Mouse (Mus musculus) limb, embryonic 15.5 days (tissue): ENCODE measurements around the gene Slc23a4. TPM values are rescaled to one million over a fixed set of nuclear protein-coding genes. Genes with fewer than 3 reads are reported as not detected.

Experiments used
- ATAC-seq: fragments of 200-750 bp; cut with Nextera tagmentation; 2 replicates; pipeline ENCODE4 v1.8.0; 2017; ENCODE audit warnings: low read depth, moderate TSS enrichment; ENCODE audit not compliant: insufficient number of reproducible peaks, low FRiP score, low TSS enrichment
- H3K27ac ChIP-seq: fragments of 300-500 bp; sonication (generic); 2 replicates; pipeline ENCODE4 v1.5.1; 2015; ENCODE audit warnings: moderate library complexity, mild to moderate bottlenecking, inconsistent platforms
- H3K27me3 ChIP-seq: fragments of 300-500 bp; sonication (generic); 2 replicates; pipeline ENCODE4 v1.6.1; 2015; ENCODE audit warnings: inconsistent platforms
- H3K36me3 ChIP-seq: fragments of 300-500 bp; sonication (generic); 2 replicates; pipeline ENCODE4 v1.6.1; 2015; ENCODE audit warnings: inconsistent platforms
- H3K4me1 ChIP-seq: fragments of 300-500 bp; sonication (generic); 2 replicates; pipeline ENCODE4 v1.6.1; 2015; ENCODE audit warnings: inconsistent platforms
- H3K4me2 ChIP-seq: fragments of 300-500 bp; sonication (generic); 2 replicates; pipeline ENCODE4 v1.6.1; 2015; ENCODE audit warnings: mild to moderate bottlenecking, inconsistent platforms
- H3K4me3 ChIP-seq: fragments of 300-500 bp; sonication (generic); 2 replicates; pipeline ENCODE4 v1.5.1; 2015; ENCODE audit warnings: mild to moderate bottlenecking, inconsistent platforms
- H3K9ac ChIP-seq: fragments of 300-500 bp; sonication (generic); 2 replicates; pipeline ENCODE4 v1.6.1; 2015; ENCODE audit warnings: inconsistent platforms
- H3K9me3 ChIP-seq: fragments of 300-500 bp; sonication (generic); 2 replicates; pipeline ENCODE4 v1.6.1; 2016; ENCODE audit warnings: inconsistent platforms
- WGBS: fragments of 180-500 bp; shearing (Covaris S2); methylation state at CpG from one replicate; pipeline ENCODE4 v1.1.7; 2015; 5-methylcytosine and 5-hydroxymethylcytosine counted together
- polyA plus RNA-seq: library from polyadenylated mRNA; unstranded; fragments of >200 nt; fragmentation: Nextera tagmentation; extraction: Ambion mirVana; gene quantifications from 2 replicates; pipeline ENCODE4 v1.2.1, GENCODE M21; 2015

The Slc23a4 gene
- polyA plus RNA-seq, 1 experiment from 2014 or later = 0.56 TPM

- ATAC-seq = no peak
- no peak overlapping the region for H3K4me3 ChIP-seq
- no peaks in the 10 kb centered on the region for H3K36me3 ChIP-seq
- H3K4me1 ChIP-seq = no peaks in the 10 kb centered on the region; the same call in 1 of the 2 replicates
- no peak overlapping the region for H3K9ac ChIP-seq
- no peaks in the 10 kb centered on the region for H3K9me3 ChIP-seq
- no peak overlapping the region for H3K27ac ChIP-seq
- H3K4me2 ChIP-seq = peak overlapping the region; percentile 22
- no peaks in the 10 kb centered on the region for H3K27me3 ChIP-seq
- 55% methylated on average over 18 of the region's 18 CpGs for WGBS
Measured at GRCm38 (mm10) chr6:34954926-34955861, 33.0 kb downstream of the Slc23a4 start.

GRCm38 (mm10) chr6:34951956-34952667, 36.1 kb downstream of the Slc23a4 start:
- Histone ChIP-seq H3K4me1 (peaks cover 5% of the 10 kb centered on the region), H3K27me3 (peaks cover 4% of the 10 kb centered on the region; the same call in 1 of the 2 replicates), H3K4me3 (no peak overlapping the region), H3K36me3 (no peaks in the 10 kb centered on the region), H3K9ac (no peak overlapping the region), H3K9me3 (no peaks in the 10 kb centered on the region), H3K4me2 (no peak overlapping the region), H3K27ac (no peak overlapping the region)
- no peak for ATAC-seq
- 61% methylated on average over 7 of the region's 7 CpGs for WGBS

GRCm38 (mm10) chr6:34951518-34951917, 36.7 kb downstream of the Slc23a4 start:
- no peak for ATAC-seq
- Histone ChIP-seq H3K27me3 (peaks cover 4% of the 10 kb centered on the region; the same call in 1 of the 2 replicates), H3K4me1 (peaks cover 5% of the 10 kb centered on the region), H3K9me3 (no peaks in the 10 kb centered on the region), H3K36me3 (no peaks in the 10 kb centered on the region), H3K9ac (no peak overlapping the region), H3K27ac (no peak overlapping the region), H3K4me3 (no peak overlapping the region), H3K4me2 (no peak overlapping the region)
- 85% methylated on average over 7 of the region's 7 CpGs for WGBS

GRCm38 (mm10) chr6:34948461-34948860, 39.7 kb downstream of the Slc23a4 start:
- Histone ChIP-seq H3K4me1 (peaks cover 5% of the 10 kb centered on the region), H3K27ac (no peak overlapping the region), H3K4me2 (peak overlapping the region; percentile 32; the same call in 1 of the 2 replicates), H3K4me3 (no peak overlapping the region), H3K36me3 (no peaks in the 10 kb centered on the region), H3K9ac (no peak overlapping the region), H3K9me3 (no peaks in the 10 kb centered on the region), H3K27me3 (peaks cover 4% of the 10 kb centered on the region; the same call in 1 of the 2 replicates)
- WGBS = 27% methylated on average over 11 of the region's 11 CpGs
- no peak for ATAC-seq

- Histone ChIP-seq H3K9me3 (no peaks in the 10 kb centered on the region), H3K4me1 (peaks cover 5% of the 10 kb centered on the region), H3K4me3 (no peak overlapping the region), H3K36me3 (no peaks in the 10 kb centered on the region), H3K4me2 (no peak overlapping the region), H3K27ac (no peak overlapping the region), H3K9ac (no peak overlapping the region), H3K27me3 (peaks cover 4% of the 10 kb centered on the region; the same call in 1 of the 2 replicates)
- no peak for ATAC-seq
- WGBS = 90% methylated on average over 1 of the region's 1 CpGs
Measured at GRCm38 (mm10) chr6:34946486-34947079, 41.6 kb downstream of the Slc23a4 start.

- 72% methylated on average over 5 of the region's 5 CpGs for WGBS
- Histone ChIP-seq H3K4me1 (peaks cover 1% of the 10 kb centered on the region; the same call in 1 of the 2 replicates), H3K9ac (no peak overlapping the region), H3K4me2 (no peak overlapping the region), H3K36me3 (no peaks in the 10 kb centered on the region), H3K4me3 (no peak overlapping the region), H3K27me3 (no peaks in the 10 kb centered on the region), H3K9me3 (no peaks in the 10 kb centered on the region), H3K27ac (no peak overlapping the region)
- no peak for ATAC-seq
Measured at GRCm38 (mm10) chr6:34943499-34943898, 44.7 kb downstream of the Slc23a4 start.

GRCm38 (mm10) chr6:34942446-34942845, 45.8 kb downstream of the Slc23a4 start:
- no peaks in the 10 kb centered on the region for H3K36me3 ChIP-seq
- no peak for ATAC-seq
- no peaks in the 10 kb centered on the region for H3K27me3 ChIP-seq
- no peaks in the 10 kb centered on the region for H3K9me3 ChIP-seq
- no peak overlapping the region for H3K27ac ChIP-seq
- H3K4me3 ChIP-seq = no peak overlapping the region
- 86% methylated on average over 9 of the region's 9 CpGs for WGBS
- H3K9ac ChIP-seq = no peak overlapping the region
- H3K4me2 ChIP-seq = no peak overlapping the region
- no peaks in the 10 kb centered on the region for H3K4me1 ChIP-seq

- Histone ChIP-seq H3K27ac (no peak overlapping the region), H3K4me1 (no peaks in the 10 kb centered on the region)
Measured at GRCm38 (mm10) chr6:34941496-34941895, 46.7 kb downstream of the Slc23a4 start.

GRCm38 (mm10) chr6:34939451-34939850, 48.8 kb downstream of the Slc23a4 start:
- no peaks in the 10 kb centered on the region for H3K4me1 ChIP-seq
- H3K4me2 ChIP-seq = no peak overlapping the region
- no peak overlapping the region for H3K4me3 ChIP-seq
- no peaks in the 10 kb centered on the region for H3K9me3 ChIP-seq
- no peak for ATAC-seq
- no peak overlapping the region for H3K9ac ChIP-seq
- no peaks in the 10 kb centered on the region for H3K27me3 ChIP-seq
- WGBS = 90% methylated on average over 8 of the region's 8 CpGs
- no peaks in the 10 kb centered on the region for H3K36me3 ChIP-seq
- H3K27ac ChIP-seq = no peak overlapping the region

More at GRCm38 (mm10) chr6:34941496-34941895, 46.7 kb downstream of the Slc23a4 start:
- Histone ChIP-seq H3K4me2 (no peak overlapping the region), H3K9ac (no peak overlapping the region), H3K4me3 (no peak overlapping the region), H3K36me3 (no peaks in the 10 kb centered on the region), H3K9me3 (no peaks in the 10 kb centered on the region), H3K27me3 (no peaks in the 10 kb centered on the region)
- WGBS = 65% methylated on average over 2 of the region's 2 CpGs
- no peak for ATAC-seq

- H3K27ac ChIP-seq = no peak overlapping the region
- ATAC-seq = no peak
- WGBS = 35% methylated on average over 4 of the region's 4 CpGs
- no peak overlapping the region for H3K4me3 ChIP-seq
- H3K9ac ChIP-seq = no peak overlapping the region
- H3K4me1 ChIP-seq = no peaks in the 10 kb centered on the region
- no peaks in the 10 kb centered on the region for H3K36me3 ChIP-seq
- no peaks in the 10 kb centered on the region for H3K27me3 ChIP-seq
- H3K4me2 ChIP-seq = no peak overlapping the region
- no peaks in the 10 kb centered on the region for H3K9me3 ChIP-seq
Measured at GRCm38 (mm10) chr6:34938929-34939325, 49.3 kb downstream of the Slc23a4 start.

GRCm38 (mm10) chr6:34938280-34938928, 49.8 kb downstream of the Slc23a4 start:
- Histone ChIP-seq H3K4me2 (no peak overlapping the region), H3K9ac (no peak overlapping the region), H3K36me3 (no peaks in the 10 kb centered on the region), H3K4me3 (no peak overlapping the region), H3K27ac (no peak overlapping the region), H3K4me1 (no peaks in the 10 kb centered on the region), H3K9me3 (no peaks in the 10 kb centered on the region), H3K27me3 (no peaks in the 10 kb centered on the region)
- WGBS = 70% methylated on average over 7 of the region's 7 CpGs
- no peak for ATAC-seq
